Mouse (Mus musculus) gastrocnemius, postnatal 36 days (tissue): Measurements from ENCODE around the gene Gm6803. TPM values are rescaled to one million over a fixed set of nuclear protein-coding genes. Genes with fewer than 3 reads are reported as not detected.
"Not testable (repeated sequence)": the region's sequence is repeated elsewhere in the genome, so short reads cannot be mapped to it uniquely, and the experiment has no call there.

Experiments used
- DNase-seq, 2 experiments: peaks; one replicate each; pipeline ENCODE4 v3.0.0; 2022
- intact Hi-C: fragments of 180-260 bp; cut with DNase I; formaldehyde crosslinking; loops from one replicate; pipeline ENCODE4 v1.15.1; 2025
- long read RNA-seq, 2 experiments: library from polyadenylated mRNA; stranded (forward); transcript quantifications; one replicate each; pipeline ENCODE4 v2.0.0; 2021
- total RNA-seq, 2 experiments: library from RNA; stranded (reverse); gene quantifications; 2 replicates each; pipeline ENCODE4 v1.2.3; 2021

Gm6803 gene
- total RNA-seq, result not detected
- long read RNA-seq, experiment 1, result 0 reads
- long read RNA-seq, experiment 2, result 0 reads

DNA sequence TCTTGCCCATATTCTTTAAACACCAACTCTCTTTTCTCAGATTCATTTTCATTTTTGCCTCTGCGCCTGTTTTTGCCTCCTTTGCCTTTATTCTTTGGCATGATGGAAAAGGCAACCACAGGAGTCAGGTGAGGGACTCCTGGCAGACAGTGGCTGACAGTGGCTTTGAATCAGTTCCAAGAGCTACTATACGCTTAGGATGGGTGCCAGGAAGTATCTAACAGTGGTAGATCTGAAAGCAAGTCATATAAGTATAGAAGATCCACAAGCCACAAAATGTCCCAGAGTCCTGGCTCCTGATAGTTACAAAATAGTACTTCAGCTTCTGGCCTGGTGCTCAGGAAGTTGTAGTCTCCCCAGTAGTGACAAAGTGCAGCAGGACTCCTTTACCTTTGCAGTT lies at the start of gene Gm6803:
Gene Gm6803, minus strand, starts transcription at position 101 of the 400 bp plus-strand sequence.
- DNase-seq, intact Hi-C loops: not testable (repeated sequence)

DNA sequence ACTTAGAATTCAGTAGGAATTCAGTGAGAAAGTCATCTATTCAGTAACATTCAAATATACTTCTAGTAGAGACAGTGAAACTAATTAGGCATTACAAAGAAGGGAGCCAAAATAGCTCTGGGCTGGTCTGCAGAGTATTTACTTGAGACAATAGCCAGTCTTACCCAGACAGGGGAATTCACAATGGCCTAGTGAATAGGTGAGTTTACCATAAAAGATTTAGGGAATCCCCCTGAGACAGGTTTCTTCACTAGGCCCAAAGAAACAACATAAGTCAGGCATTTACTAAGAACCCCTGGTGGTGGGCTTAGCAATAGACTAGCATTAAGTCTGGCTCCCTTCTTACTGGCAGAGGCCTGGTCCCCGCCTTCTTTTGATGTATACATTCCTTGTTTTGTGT lies 26.7 kb upstream of the Gm6803 start:
- DNase-seq, intact Hi-C loops: not testable (repeated sequence)

DNA sequence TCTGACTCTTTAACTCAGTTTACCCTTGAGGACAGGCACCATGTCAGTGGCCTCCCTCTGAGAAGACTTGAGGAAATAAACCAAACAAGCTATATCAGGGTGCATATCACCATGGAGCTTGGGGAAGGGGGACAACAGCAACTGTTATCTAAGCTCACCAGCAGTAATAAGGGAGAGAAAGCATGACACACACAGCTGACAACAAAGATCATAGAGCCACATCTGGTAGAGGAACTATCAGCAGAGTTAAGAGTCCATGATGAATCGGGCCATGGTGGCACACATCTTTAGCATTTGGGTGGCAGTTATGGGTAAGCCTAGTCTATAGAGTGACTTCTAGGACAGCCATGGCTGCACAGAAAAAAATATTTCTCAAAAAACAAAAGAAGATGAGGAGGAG lies 21.1 kb upstream of the Gm6803 start:
- intact Hi-C loops, result loop anchor here (5.0 kb wide), 1 partner anchor 298 kb away; no protein-coding TSS in a partner anchor

DNA sequence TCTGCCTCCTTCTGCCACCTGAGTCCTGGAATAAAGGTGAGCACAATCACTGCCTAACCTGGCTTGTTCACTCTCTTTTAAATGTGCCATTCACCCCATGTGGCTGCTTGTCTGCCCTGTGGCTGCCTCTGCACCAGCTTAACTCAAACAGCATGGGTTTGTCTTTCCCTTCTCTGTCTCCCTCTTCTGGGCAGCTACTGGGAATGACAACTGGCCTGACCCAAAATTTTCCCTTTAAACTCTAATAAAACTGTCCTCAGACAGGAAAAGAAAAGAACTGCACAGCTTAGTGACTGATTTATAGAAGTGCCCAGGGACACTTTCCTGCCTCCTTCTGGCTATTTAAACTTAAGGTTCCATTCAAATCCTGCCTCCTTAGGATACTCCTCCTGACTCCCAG lies 20.5 kb upstream of the Gm6803 start:
- DNase-seq, intact Hi-C loops: not testable (repeated sequence)

More for the DNA sequence above, 21.1 kb upstream of the Gm6803 start:
- DNase-seq, result not testable (repeated sequence)

DNA sequence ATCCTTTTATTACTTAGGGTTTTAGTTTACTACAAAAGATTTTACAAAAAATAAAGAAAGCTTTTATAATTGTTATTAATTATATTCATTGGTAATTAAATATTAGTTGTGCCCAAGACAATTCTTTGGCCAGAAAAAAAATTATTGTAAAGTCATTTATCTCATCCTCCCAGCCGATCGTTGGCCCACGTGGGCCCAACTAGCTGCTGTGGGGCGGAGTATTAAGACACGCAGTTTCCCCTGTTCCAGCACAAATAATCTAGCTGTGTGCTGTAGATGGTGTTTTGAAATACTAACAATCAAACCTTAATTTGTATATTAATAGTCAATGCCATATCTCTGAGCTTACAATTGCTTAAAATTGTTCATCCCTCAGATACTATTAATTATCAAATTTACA lies 13.7 kb upstream of the Gm6803 start:
- intact Hi-C loops, DNase-seq: not testable (repeated sequence)

DNA sequence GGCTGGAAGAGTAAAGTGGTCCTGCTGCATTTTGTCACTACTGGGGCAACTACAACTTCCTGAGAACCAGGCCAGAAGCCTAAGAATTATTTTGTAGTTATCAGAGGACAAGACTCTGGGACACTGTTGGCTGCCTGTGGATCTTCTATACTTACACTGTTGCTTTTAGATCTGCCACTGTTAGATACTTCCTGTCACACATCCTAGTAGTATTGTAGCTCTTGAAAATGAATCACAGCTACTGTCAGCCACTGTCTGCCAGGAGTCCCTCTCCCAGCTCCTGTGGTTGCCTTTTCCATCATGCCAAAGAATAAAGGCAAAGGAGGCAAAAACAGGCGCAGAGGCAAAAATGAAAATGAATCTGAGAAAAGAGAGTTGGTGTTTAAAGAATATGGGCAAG lies 8.1 kb upstream of the Gm6803 start, which contains the start of gene Gm2056:
Gene Gm2056, plus strand, starts transcription at position 301 of the 400 bp plus-strand sequence.
- intact Hi-C loops, DNase-seq: not testable (repeated sequence)

DNA sequence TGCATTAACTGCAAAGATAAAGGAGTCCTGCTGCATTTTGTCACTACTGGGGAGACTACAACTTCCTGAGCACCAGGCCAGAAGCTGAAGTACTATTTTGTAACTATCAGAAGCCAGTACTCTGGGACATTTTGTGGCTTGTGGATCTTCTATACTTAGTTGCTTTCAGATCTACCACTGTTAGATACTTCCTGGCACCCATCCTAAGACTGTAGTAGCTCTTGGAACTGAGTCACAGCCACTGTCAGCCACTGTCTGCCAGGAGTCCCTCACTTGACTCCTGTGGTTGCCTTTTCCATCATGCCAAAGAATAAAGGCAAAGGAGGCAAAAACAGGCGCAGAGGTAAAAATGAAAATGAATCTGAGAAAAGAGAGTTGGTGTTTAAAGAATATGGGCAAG lies 7.0 kb downstream of the Gm6803 start, which contains the start of gene Gm2075:
Gene Gm2075, plus strand, starts transcription at position 301 of the 400 bp plus-strand sequence.
- DNase-seq, intact Hi-C loops: not testable (repeated sequence)

DNA sequence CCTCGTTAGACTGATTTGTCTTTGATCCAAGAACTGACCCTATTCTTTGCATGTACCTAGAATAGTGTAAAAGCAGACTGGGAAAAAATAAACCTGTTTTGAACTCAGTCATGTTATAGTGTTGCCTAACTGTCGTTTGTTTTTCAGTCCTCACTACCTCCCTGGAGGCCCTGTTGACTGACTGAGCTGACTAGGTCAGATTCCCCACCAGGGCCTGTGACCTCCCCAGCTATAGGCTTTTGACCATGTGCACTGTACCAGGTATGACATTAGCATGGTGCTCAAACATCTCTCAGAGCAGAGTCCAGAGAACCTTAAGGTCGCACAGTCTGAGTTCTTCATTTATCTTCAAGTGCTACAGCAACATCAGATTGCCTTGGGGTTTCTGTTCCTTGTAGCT lies 14.5 kb downstream of the Gm6803 start:
- DNase-seq, intact Hi-C loops: not testable (repeated sequence)

DNA sequence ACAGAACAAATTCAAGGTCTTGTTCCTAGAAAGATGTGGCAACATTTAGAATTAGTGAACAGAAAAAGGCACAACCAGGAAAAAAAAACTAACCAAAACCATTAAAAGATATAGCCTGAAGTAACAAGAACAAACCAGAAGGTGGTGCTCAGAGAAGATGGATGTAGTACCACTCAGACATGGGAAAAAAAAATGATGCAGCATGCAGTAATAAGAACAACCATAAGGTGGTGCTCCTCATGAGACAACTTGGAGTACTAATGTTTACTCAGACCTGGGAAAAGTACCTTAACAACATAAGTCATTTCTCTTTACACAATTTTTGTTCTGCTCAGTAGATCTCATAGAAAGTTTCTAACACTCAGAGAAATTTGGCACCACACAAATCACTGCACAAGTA lies 34.6 kb downstream of the Gm6803 start:
- DNase-seq, intact Hi-C loops: not testable (repeated sequence)

Other genes with a start within 250 kb of the Gm6803 start
- gene Gm21319, start 243.0 kb downstream of the Gm6803 start, total RNA-seq, result not detected
- not detected for gene Gm21936, start 223.3 kb downstream of the Gm6803 start, total RNA-seq
- gene BB287469, start 202.2 kb downstream of the Gm6803 start, total RNA-seq, result not detected
- not detected for gene Gm2001, start 176.4 kb downstream of the Gm6803 start, total RNA-seq
- not detected for gene Gm2016, start 144.7 kb downstream of the Gm6803 start, total RNA-seq
- gene Gm2022, start 123.4 kb downstream of the Gm6803 start, total RNA-seq, result not detected
- not detected for gene Gm2035, start 98.9 kb downstream of the Gm6803 start, total RNA-seq
- gene Gm2042, start 64.7 kb downstream of the Gm6803 start, total RNA-seq, result not detected
- not detected for gene Gm2075, start 6.9 kb downstream of the Gm6803 start, total RNA-seq
- gene Gm2056, start 8.2 kb upstream of the Gm6803 start, total RNA-seq, result not detected
- not detected for gene Gm16368, start 64.9 kb upstream of the Gm6803 start, total RNA-seq
- gene Gm10436, start 163.3 kb upstream of the Gm6803 start, total RNA-seq, result not detected
- gene Gm8332, start 231.3 kb upstream of the Gm6803 start, total RNA-seq, result not detected